Mouse (Mus musculus) limb, embryonic 11.5 days (tissue): ENCODE measurements around the gene Gcfc2. TPM values are rescaled to one million over a fixed set of nuclear protein-coding genes. Genes with fewer than 3 reads are reported as not detected.

Experiments used
- ATAC-seq: fragments of 200-750 bp; cut with Nextera tagmentation; 2 replicates; pipeline ENCODE4 v1.8.0; 2017; ENCODE audit warnings: low read depth; ENCODE audit not compliant: insufficient number of reproducible peaks, low FRiP score, low TSS enrichment
- DNase-seq: peaks from one replicate; pipeline ENCODE4 v3.0.0-alpha.2; 2015; ENCODE audit warnings: low spot score
- H3K27ac ChIP-seq: fragments of 300-500 bp; sonication (generic); replicated peaks from 2 replicates; pipeline ENCODE4 v1.5.1; 2014; ENCODE audit warnings: low read depth, mild to moderate bottlenecking, low read length
- H3K27me3 ChIP-seq: fragments of 300-500 bp; sonication (generic); 2 replicates; pipeline ENCODE4 v1.6.1; 2014; ENCODE audit warnings: mild to moderate bottlenecking, low read length, mixed read lengths; ENCODE audit not compliant: control insufficient read depth, insufficient read depth
- H3K36me3 ChIP-seq: fragments of 300-500 bp; sonication (generic); 2 replicates; pipeline ENCODE4 v1.6.1; 2014; ENCODE audit warnings: mild to moderate bottlenecking, low read length, moderate library complexity, mixed read lengths; ENCODE audit not compliant: control insufficient read depth, insufficient read depth
- H3K4me1 ChIP-seq: fragments of 300-500 bp; sonication (generic); 2 replicates; pipeline ENCODE4 v1.6.1; 2014; ENCODE audit warnings: low read length, mixed read lengths; ENCODE audit not compliant: control insufficient read depth, insufficient read depth
- H3K4me2 ChIP-seq: fragments of 300-500 bp; sonication (generic); 2 replicates; pipeline ENCODE4 v1.6.1; 2014; ENCODE audit warnings: low read depth, mild to moderate bottlenecking, moderate library complexity; ENCODE audit not compliant: severe bottlenecking
- H3K4me3 ChIP-seq: fragments of 300-500 bp; sonication (generic); 2 replicates; pipeline ENCODE4 v1.5.1; 2014; ENCODE audit warnings: low read depth, low read length
- H3K9ac ChIP-seq: fragments of 300-500 bp; sonication (generic); 2 replicates; pipeline ENCODE4 v1.6.1; 2014; ENCODE audit warnings: mild to moderate bottlenecking, low read length
- H3K9me3 ChIP-seq: fragments of 300-500 bp; sonication (generic); 2 replicates; pipeline ENCODE4 v1.6.1; 2016; ENCODE audit warnings: low read length; ENCODE audit not compliant: control insufficient read depth
- WGBS: fragments of 180-500 bp; shearing (Covaris S2); extraction: QIAGEN DNeasy Blood & Tissue Kit; methylation state at CpG from one replicate; pipeline ENCODE4 v1.1.7; 2014; 5-methylcytosine and 5-hydroxymethylcytosine counted together
- polyA plus RNA-seq: library from polyadenylated mRNA; unstranded; fragments of >200 nt; fragmentation: Nextera tagmentation; extraction: Ambion mirVana; gene quantifications from 2 replicates; pipeline ENCODE4 v1.2.1, GENCODE M21; 2014

The Gcfc2 gene
- polyA plus RNA-seq, 1 experiment from 2014 or later: 18.8 TPM

GRCm38 (mm10) chr6:81933281-81933680 lies 9.8 kb downstream of the Gcfc2 start:
- no peak overlapping the region for H3K9ac ChIP-seq
- H3K27ac ChIP-seq: no peak overlapping the region
- DNase-seq (no peak), ATAC-seq (no peak)
- H3K36me3 ChIP-seq: peaks cover 32% of the 10 kb centered on the region
- 90% methylated on average over 3 of the region's 3 CpGs for WGBS
- H3K4me2 ChIP-seq: no peak overlapping the region
- H3K9me3 ChIP-seq: no peaks in the 10 kb centered on the region
- no peaks in the 10 kb centered on the region; the same call in 1 of the 2 replicates for H3K4me1 ChIP-seq
- no peak overlapping the region for H3K4me3 ChIP-seq
- no peaks in the 10 kb centered on the region for H3K27me3 ChIP-seq

GRCm38 (mm10) chr6:81941718-81942117 lies 18.2 kb downstream of the Gcfc2 start:
- Histone ChIP-seq H3K36me3 (peaks cover 12% of the 10 kb centered on the region), H3K4me2 (no peak overlapping the region), H3K4me3 (no peak overlapping the region), H3K4me1 (no peaks in the 10 kb centered on the region; the same call in 1 of the 2 replicates), H3K27me3 (no peaks in the 10 kb centered on the region), H3K9me3 (no peaks in the 10 kb centered on the region), H3K9ac (no peak overlapping the region), H3K27ac (no peak overlapping the region)
- ATAC-seq (no peak), DNase-seq (no peak)
- 98% methylated on average over 5 of the region's 5 CpGs for WGBS

- no peak overlapping the region for H3K9ac ChIP-seq
- H3K27ac ChIP-seq: no peak overlapping the region
- no peaks in the 10 kb centered on the region for H3K27me3 ChIP-seq
- ATAC-seq (no peak), DNase-seq (no peak)
- 92% methylated on average over 2 of the region's 2 CpGs for WGBS
- no peak overlapping the region for H3K4me3 ChIP-seq
- H3K9me3 ChIP-seq: no peaks in the 10 kb centered on the region
- H3K4me1 ChIP-seq: no peaks in the 10 kb centered on the region
- peaks cover 17% of the 10 kb centered on the region for H3K36me3 ChIP-seq
- no peak overlapping the region for H3K4me2 ChIP-seq
Measured at GRCm38 (mm10) chr6:81943281-81943680, 19.8 kb downstream of the Gcfc2 start.

GRCm38 (mm10) chr6:81944432-81944831 lies 21.0 kb downstream of the Gcfc2 start:
- no peak for ATAC-seq
- H3K9me3 ChIP-seq: no peaks in the 10 kb centered on the region
- no peak overlapping the region for H3K4me2 ChIP-seq
- no peak overlapping the region for H3K4me3 ChIP-seq
- WGBS: 97% methylated on average over 3 of the region's 3 CpGs
- H3K4me1 ChIP-seq: no peaks in the 10 kb centered on the region
- no peak overlapping the region for H3K27ac ChIP-seq
- no peak overlapping the region for H3K9ac ChIP-seq
- peaks cover 18% of the 10 kb centered on the region for H3K36me3 ChIP-seq
- H3K27me3 ChIP-seq: no peaks in the 10 kb centered on the region
- DNase-seq: no peak

GRCm38 (mm10) chr6:81946906-81947305 lies 23.4 kb downstream of the Gcfc2 start:
- no peak overlapping the region for H3K9ac ChIP-seq
- WGBS: 92% methylated on average over 6 of the region's 6 CpGs
- ATAC-seq (no peak), DNase-seq (no peak)
- no peaks in the 10 kb centered on the region for H3K4me1 ChIP-seq
- H3K27me3 ChIP-seq: no peaks in the 10 kb centered on the region
- H3K9me3 ChIP-seq: no peaks in the 10 kb centered on the region
- H3K4me2 ChIP-seq: no peak overlapping the region
- peaks cover 16% of the 10 kb centered on the region; the same call in 1 of the 2 replicates for H3K36me3 ChIP-seq
- no peak overlapping the region for H3K4me3 ChIP-seq
- H3K27ac ChIP-seq: no peak overlapping the region

- H3K4me1 ChIP-seq: no peaks in the 10 kb centered on the region
- ATAC-seq (no peak), DNase-seq (no peak)
- no peak overlapping the region for H3K4me3 ChIP-seq
- H3K9ac ChIP-seq: no peak overlapping the region
- H3K4me2 ChIP-seq: no peak overlapping the region
- WGBS: 95% methylated on average over 5 of the region's 5 CpGs
- H3K27me3 ChIP-seq: no peaks in the 10 kb centered on the region
- no peak overlapping the region for H3K27ac ChIP-seq
- H3K36me3 ChIP-seq: peaks cover 29% of the 10 kb centered on the region
- H3K9me3 ChIP-seq: no peaks in the 10 kb centered on the region; the same call in 1 of the 2 replicates
Measured at GRCm38 (mm10) chr6:81955133-81955532, 31.7 kb downstream of the Gcfc2 start.

GRCm38 (mm10) chr6:81956399-81956798 lies 32.9 kb downstream of the Gcfc2 start:
- Histone ChIP-seq H3K4me1 (no peaks in the 10 kb centered on the region), H3K36me3 (peaks cover 28% of the 10 kb centered on the region), H3K4me2 (no peak overlapping the region), H3K27ac (no peak overlapping the region), H3K9me3 (no peaks in the 10 kb centered on the region; the same call in 1 of the 2 replicates), H3K9ac (no peak overlapping the region), H3K4me3 (no peak overlapping the region), H3K27me3 (no peaks in the 10 kb centered on the region)
- WGBS: 91% methylated on average over 4 of the region's 4 CpGs
- ATAC-seq: no peak
- peak; percentile 30 for DNase-seq

GRCm38 (mm10) chr6:81957992-81958391 lies 34.5 kb downstream of the Gcfc2 start:
- Histone ChIP-seq H3K27me3 (no peaks in the 10 kb centered on the region), H3K9ac (no peak overlapping the region), H3K9me3 (no peaks in the 10 kb centered on the region; the same call in 1 of the 2 replicates), H3K27ac (no peak overlapping the region), H3K4me3 (no peak overlapping the region), H3K4me2 (no peak overlapping the region), H3K4me1 (no peaks in the 10 kb centered on the region), H3K36me3 (peaks cover 27% of the 10 kb centered on the region)
- WGBS: 93% methylated on average over 11 of the region's 11 CpGs
- ATAC-seq (no peak), DNase-seq (no peak)

- Histone ChIP-seq H3K36me3 (peaks cover 25% of the 10 kb centered on the region), H3K27me3 (no peaks in the 10 kb centered on the region), H3K4me3 (no peak overlapping the region), H3K4me1 (peaks cover 5% of the 10 kb centered on the region; the same call in 1 of the 2 replicates), H3K27ac (no peak overlapping the region), H3K9ac (no peak overlapping the region), H3K9me3 (no peaks in the 10 kb centered on the region; the same call in 1 of the 2 replicates), H3K4me2 (no peak overlapping the region)
- ATAC-seq (no peak), DNase-seq (no peak)
- WGBS: 93% methylated on average over 8 of the region's 8 CpGs
Measured at GRCm38 (mm10) chr6:81959866-81960265, 36.4 kb downstream of the Gcfc2 start.
